Mouse (Mus musculus): Measurements from ENCODE around the gene Obp2b.
A peak's percentile ranks its signal among the peaks of the same experiment; 100 is the strongest.
"Not testable (repeated sequence)": the region's sequence is repeated elsewhere in the genome, so short reads cannot be mapped to it uniquely, and the experiment has no call there.

Gene Obp2b

DNA sequence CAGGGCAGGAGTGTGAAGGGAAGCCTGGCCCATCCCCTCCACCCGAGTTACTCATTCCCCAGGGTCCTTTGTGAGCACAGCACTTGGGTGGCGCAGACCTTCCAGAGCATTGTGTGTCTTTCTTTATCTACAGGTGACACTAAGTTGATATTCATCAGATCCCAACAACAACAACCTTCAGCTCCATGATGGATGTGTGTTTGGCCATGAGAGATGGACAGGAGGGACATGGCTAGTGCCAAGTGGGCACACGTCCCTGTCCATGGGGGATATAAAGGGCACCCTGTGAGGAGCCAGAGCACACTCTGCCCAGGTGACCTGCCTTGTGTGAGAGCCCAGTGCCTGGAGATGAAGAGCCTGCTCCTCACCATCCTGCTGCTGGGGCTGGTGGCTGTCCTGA, at the start of gene Obp2b:
Gene Obp2b, plus strand, starts transcription at position 301 of the 400 bp plus-strand sequence.
- not testable (repeated sequence) for DNase-seq (ENCODE audit: low read depth)

DNA sequence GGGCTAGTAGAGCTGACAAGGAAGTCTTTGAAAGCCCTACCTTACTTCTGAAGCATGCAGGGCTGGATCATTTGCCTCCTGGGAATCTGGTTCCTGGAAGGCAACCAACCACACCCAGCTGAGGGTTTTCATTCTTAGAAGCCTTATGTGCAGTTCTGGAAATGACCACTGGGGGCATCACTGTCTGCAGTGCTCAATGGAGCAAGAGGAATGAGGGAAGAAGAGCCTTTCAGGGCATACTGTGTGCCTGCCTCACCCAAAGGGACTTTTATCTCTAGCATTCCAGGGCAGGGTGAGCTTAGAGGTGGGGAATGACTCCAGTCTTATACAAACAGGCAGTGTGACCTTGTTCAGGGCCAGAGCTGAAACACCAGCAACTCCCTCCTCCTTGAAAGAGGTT, 42.2 kb upstream of the Obp2b start:
- peak; percentile 28 for DNase-seq (ENCODE audit: low read depth)

DNA sequence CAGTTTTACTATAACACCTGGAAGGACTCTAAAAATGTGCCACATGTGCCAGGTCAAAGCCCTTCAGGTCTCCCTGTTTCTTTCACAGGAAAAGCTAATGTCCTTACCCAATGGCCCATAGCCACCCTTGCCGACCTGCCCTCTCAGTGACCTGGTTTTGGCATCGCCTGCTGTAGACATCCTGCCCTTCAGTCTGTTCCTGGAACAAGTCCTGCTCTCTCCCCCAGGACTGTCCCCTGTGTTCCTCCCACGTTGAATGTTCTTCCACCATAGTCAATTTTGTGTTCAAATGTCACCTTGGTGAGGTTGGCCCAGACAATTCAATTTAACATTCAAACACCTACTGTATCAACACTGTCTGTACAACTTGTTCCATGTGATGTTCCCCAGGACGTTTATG, 39.9 kb upstream of the Obp2b start:
- no peak for DNase-seq (ENCODE audit: low read depth)

DNA sequence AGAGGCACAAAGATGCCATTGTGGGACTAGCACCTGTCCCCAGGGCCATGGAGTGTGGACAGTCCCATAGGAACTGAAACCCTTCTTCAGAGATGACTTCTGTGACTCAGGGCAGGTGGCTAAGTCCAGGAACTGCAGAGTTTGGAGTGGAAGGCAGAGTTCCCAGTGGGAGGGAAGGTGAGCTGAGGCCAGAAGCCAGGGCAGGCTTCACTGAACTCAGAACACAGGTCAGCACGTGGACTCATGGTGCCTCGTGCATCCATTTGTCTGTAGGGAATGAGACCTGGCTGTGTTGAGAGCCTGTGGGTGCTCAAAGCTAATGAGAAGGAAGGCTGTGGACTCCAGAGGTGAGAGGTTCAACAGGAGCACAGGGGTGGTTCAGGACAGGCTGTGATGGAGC, 38.1 kb upstream of the Obp2b start:
- no peak for DNase-seq (ENCODE audit: low read depth)

DNA sequence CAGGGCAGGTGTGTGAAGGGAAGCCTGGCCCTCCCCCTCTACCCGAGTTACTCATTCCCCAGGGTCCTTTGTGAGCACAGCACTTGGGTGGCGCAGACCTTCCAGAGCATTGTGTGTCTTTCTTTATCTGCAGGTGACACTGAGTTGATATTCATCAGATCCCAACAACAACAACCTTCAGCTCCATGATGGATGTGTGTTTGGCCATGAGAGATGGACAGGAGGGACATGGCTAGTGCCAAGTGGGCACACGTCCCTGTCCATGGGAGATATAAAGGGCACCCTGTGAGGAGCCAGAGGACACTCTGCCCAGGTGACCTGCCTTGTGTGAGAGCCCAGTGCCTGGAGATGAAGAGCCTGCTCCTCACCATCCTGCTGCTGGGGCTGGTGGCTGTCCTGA, 37.1 kb upstream of the Obp2b start, which contains the start of gene Obp2a:
Gene Obp2a, plus strand, starts transcription at position 301 of the 400 bp plus-strand sequence.
- not testable (repeated sequence) for DNase-seq (ENCODE audit: low read depth)

DNA sequence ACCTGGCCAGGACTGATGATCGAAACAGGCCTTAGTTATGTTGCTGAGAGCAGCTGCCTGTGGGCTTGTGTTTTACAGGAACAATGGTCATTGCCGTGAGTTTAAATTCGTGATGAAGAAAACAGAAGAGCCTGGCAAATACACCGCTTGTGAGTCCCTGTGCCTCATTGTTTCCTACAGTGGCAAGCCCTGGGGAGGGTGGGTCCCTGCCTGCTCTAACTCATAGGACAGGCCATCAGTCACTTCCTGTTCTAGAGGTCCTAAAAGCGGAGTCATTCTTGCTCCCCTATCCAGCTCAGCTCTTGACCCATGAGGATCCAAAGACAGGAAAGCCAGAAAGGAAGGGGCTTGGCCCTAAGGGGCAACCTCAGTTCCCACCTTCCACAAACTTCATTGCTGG, 35.8 kb upstream of the Obp2b start:
- DNase-seq (ENCODE audit: low read depth): no peak

DNA sequence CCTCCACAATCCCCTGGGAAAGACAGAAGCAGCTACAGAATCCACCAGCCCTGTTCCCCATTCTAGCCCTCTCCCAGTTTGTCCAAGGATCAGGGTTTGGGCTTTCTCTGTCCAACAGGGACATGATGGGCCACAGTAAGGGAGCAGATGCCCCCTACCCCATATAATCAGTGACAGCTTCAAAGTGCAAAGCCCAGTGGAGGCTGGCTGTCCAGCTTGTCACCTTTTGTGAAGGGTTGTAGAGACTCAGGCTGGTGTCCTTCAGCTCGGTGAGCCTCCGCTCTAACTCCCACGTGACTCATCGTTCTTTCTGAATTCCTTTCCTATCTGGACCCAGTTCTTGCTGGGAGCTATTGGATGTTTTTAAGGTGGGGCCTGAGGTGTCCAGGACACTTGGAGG, 33.1 kb upstream of the Obp2b start:
- no peak for DNase-seq (ENCODE audit: low read depth)

DNA sequence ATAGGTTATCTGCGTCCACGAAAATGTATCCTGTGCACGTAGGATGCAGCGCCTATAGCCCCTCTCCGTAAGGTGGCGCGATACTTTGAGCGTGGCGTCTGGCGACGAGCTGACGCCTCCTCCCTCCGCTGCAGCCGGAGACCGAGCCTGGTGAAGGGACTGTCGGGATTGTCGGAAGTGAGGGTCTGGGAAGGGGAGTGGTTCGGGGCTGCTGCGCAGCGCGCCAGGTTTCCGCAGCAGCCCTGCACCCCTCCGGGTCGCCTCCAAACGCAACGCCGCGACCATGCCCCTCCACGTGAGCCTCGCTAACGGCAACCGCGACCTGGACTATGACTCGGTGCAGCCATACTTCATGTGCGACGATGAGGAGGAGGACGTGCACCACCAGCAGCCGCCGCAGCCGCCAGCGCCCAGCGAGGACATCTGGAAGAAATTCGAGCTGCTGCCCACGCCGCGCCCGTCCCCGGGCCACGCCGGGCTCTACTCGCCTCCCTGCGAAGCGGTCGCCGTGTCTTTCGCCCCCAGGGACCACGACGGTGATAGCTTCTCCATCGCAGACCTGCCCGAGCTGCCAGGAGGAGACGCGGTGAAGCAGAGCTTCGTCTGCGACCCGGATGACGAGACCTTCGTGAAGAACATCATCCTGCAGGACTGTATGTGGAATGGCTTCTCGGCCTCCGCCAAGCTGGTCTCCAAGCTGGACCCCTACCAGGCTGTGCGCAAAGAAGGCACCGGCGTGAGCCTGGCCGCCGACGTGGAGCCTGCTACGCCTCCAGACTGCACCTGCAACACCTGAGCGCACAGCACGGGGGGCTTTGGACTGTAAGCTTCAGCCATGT, 29.9 kb upstream of the Obp2b start, which contains the start of gene Bmyc:
Gene Bmyc, plus strand, starts transcription at position 97 of the 839 bp plus-strand sequence.
- DNase-seq (ENCODE audit: low read depth): peak; percentile 25

DNA sequence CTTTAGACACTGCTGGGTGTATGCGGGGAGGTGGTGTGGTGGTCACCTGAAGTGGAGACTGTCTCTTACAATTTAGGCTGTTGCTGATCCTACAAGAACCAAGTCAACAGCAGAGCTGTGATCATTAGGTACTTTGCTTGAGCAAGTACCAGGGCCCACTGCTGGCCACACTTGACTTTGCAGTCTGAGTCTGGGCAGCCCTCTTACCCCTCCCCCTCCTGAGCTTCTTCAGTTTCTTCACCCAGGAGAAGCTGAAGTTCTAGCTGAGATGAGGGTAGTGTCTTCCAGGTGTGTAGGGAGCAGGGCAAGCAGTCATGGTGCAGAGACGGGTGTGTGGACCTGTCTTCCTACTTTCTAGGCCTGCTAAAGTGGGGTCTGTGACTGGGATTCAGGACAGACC, 28.7 kb upstream of the Obp2b start:
- no peak for DNase-seq (ENCODE audit: low read depth)

DNA sequence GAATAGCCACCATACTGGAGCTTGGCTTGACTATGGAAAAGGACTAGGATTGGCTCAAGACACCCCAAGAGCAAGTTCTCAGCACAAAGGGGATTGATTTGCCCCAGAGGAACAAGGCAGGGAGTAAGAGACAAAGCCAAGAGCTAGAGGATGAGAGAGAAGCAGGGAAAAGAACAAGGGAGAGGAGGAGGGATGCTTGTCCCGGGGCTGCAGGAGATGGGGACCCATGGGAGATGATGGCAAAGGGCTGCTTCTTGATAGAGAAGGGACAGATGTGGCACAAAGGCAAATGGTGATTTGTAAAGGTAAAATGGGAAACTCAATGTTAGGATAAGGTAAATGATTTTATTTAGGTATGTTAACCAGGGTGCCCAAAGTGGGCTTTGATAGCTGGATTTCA, 27.8 kb upstream of the Obp2b start:
- not testable (repeated sequence) for DNase-seq (ENCODE audit: low read depth)

DNA sequence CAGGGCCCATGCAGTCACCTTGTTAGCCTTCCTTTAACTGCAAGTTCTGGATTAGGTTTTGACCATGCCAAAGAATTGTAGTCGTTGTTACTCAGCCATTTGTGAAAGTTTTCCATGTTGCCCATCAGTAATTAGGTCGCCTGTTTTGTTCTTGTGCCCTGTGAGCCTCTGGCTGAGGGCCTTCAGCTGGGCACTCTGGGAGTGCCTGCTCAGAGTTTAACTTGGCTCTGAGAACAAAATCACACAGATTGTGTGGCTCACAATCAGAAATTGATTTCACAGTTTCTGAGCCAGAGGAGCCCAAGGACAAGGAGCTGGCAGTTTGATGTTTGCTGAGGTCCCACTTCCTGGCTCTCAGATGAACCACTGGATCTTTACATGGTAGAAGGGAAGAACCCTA, 27.0 kb upstream of the Obp2b start:
- DNase-seq (ENCODE audit: low read depth): not testable (repeated sequence)

DNA sequence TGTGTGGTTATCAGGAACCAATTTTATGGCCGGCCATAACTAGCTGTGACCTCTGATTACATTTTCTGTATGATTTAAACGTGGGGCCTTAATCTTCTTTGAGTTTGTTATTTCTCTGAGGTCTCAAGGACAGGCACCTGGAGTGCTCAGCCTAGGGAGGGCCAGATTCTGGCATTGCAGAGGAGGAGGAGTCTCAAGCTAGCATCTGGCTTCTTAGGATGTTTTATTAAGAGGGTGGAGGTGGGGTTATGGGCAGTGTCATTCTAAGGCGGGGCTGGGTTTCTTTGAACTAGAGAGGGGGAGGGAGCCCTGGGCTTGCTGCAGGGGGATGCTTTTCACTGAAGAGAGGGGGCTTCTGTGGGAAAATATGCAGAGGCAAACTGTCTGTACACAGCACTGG, 25.2 kb upstream of the Obp2b start:
- not testable (repeated sequence) for DNase-seq (ENCODE audit: low read depth)

DNA sequence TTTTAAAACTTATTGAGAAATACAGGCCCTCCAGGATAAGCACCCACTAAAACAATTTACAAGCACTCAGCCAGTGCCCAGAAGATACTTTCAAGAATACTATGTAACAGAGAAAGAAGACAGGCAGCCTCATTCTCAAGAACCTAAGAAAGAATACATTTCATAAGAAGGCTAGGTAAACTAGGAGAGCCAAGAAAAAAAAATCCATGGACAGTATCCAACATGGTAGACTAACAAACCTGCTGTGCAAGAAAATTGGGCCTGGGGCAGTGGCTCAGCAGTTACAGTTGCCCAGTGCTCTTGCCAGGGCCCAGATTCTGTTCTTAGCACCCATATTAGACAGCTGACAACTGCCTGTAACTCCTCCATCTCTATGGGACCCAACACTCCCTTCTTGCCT, 19.6 kb upstream of the Obp2b start:
- DNase-seq (ENCODE audit: low read depth): no peak

DNA sequence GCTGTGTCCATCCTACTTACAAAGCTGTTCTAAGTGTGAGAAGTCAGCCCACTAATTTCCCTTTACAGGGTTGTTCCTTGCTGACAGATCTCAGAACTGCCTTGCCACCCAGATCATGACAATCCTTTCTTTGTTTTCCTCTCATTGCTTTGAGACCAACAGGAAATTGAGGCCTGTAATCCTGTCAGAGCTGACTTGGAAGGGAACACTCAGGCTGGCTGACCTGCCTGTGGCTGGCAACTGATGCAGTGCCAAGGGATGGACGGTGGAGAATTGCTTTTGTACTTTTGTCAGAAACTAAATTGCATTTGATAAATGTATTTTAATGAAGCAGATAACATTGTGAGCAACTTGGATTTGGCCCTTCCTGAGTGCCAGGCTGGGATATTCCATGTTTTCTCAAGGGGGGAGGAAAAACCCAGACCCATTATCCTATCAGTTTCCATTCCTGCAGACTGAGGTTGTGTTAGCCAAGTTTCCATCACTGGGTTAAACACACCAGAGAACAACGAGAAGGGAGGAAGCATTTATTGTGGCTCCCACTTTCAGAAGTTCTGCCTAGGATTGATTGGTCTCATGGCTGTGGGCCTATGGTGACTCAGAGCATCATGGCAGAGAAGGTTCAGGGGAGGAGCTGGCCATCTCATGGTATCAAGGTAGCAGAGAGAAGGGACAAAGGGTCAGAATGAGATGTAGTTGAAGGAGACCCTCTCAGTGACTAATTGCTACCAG, 3.4 kb upstream of the Obp2b start:
- DNase-seq (ENCODE audit: low read depth): no peak

DNA sequence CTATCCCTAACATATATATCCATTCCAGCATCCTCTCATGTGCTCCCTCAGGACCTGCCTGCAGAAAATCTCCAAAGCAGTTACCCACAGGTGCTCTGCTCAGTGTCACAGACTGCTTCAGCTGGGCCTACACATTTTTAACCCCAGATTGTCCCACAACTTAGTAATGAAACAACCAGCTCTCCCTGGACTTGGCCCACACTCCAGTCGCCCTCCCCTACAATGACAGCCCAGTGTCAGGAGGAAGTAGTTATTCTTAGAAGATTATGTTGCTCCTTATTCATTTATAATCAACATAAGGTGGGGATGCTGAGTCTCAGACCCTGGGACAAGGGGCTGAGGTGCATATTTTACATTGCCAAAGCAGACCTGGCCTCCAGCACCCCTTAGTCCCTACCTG, 4.9 kb downstream of the Obp2b start:
- no peak for DNase-seq (ENCODE audit: low read depth)

DNA sequence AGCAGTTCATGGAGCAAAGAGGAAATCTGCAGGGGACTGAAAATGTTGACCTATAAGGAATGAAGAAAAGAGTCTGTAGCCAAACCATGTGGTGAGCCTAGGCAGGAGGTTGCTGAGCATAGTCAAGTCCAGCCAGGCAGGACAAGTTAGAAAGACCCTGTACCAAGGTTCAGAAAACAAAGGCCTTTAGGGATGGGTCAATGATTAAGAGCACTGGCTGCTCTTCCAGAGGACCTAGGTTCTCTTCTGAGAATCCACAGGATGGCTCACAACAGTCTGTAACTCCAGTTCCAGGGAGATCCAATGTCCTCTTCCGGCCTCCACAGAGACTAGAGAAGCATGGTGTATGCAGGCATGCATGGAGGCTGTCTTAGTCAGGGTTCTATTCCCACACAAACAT, 17.4 kb downstream of the Obp2b start:
- no peak for DNase-seq (ENCODE audit: low read depth)

DNA sequence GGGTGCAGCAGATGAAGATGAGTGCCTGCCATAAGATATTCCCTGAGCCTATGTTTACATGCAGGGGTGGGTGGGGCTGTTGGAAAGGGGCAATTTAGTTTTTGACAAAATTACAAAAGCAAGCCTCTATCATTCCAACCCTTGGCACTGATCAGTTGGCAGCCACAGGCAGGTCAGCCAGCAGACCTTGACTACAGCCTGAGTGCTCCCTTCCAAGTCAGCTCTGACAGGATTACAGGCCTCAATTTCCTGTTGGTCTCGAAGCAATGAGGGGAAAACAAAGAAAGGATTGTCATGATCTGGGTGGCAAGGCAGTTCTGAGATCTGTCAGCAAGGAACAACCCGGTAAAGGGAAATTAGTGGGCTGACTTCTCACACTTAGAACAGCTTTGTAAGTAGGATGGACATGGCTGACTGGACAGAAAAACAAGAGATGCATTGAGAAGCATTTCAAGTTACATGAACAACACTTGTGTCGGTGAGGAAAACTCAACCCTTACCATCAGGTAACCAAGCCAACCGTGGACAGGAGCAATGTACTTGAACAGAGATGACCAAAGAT, 21.3 kb downstream of the Obp2b start:
- DNase-seq (ENCODE audit: low read depth): peak; percentile 1

DNA sequence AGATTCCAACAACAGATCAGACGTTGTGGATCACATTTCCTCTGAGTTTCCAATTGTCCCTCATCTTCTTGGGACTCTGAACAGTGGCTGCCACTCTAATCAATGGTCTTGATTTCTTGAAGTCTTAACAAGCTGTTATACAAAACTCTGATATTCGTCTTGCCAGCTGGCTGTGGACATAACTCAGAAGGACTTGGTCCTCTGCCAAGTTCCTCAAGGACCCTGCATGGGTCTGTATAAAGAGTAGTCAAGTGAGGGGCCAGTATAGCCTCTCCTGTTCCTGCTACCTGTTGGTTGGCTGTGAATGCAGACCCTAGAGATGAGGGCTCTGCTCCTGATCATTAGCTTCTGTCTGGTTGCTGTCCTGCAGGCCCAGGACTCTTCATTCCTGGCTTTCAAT, 28.5 kb downstream of the Obp2b start, which contains the start of gene Lcn3:
Gene Lcn3, plus strand, starts transcription at position 301 of the 400 bp plus-strand sequence.
- DNase-seq (ENCODE audit: low read depth): no peak

DNA sequence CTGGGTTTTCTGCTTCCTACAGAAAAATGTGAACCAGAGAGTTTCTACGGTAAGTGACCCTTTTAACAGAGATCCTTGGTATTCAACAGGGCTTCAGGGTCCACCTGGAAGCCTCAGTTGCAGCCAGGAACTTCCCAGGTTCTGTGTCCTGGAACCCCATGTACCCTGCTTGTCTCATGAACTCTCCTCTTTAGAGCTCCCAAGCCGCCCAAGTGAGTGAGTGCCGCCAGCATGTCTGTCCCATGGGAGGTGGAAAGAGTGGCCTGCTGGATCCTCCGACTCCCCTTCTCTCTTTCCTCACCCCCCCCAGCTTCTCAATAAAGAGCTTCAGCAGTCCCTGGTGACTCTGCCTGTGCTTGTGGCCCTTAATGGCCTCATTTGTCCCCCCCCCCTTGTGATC, 31.0 kb downstream of the Obp2b start:
- DNase-seq (ENCODE audit: low read depth): no peak

DNA sequence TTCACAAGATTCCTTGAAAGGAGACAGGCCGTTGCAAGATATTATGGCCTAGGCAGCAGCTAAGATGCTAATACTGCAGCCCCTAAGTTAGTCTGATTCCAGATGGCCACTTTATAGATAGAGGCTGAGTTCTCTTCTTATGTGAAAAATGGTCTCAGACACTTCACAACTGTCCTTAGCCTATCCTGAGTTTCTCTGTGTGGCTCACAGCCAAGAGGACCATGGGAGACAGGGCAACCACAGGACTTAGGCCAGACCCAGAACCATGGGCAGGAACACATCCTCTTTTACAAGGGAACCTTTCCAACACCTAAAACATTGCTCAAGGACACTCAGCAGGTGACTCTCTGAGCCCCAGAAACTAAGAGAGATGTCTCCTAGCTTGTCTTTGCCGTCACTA, 36.7 kb downstream of the Obp2b start:
- no peak for DNase-seq (ENCODE audit: low read depth)

DNA sequence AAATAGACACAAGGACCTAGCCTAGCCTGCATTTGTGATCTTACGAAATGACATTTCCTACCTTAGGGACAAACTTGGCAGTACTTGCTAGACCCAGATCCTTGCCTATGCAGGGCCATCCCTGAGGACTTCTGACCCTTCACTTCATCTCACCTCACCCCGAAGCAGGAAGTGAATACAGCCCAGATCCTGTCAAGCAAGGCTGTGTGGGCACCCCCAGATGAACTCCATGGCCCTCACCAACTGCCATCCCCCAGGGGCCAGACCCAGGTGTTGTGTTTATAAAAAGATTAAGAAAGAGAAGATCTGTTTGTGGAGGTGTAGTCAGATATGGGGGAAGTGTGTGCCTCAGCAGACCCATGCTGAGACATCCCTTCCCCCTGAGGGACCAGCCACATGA, 37.8 kb downstream of the Obp2b start:
- DNase-seq (ENCODE audit: low read depth): no peak

DNA sequence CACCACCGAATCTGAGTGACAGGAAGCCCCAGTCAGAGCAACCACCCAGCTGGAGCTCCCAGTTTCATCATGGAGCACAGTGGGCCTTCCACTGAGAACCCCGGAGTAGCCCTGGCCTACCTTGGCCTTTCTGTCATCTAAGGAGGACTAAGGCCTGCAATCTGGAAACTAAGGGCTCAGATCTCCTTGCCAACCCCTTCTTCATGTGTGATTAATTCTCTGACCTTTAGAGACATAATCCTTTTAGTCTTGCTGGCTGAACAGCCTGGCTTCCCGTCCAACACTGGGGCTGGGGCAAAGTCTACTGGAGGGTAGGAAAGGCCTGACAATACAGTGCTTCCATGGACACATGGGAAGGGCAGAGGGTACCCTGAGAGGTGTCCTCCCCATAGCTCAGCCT, 39.2 kb downstream of the Obp2b start:
- no peak for DNase-seq (ENCODE audit: low read depth)

DNA sequence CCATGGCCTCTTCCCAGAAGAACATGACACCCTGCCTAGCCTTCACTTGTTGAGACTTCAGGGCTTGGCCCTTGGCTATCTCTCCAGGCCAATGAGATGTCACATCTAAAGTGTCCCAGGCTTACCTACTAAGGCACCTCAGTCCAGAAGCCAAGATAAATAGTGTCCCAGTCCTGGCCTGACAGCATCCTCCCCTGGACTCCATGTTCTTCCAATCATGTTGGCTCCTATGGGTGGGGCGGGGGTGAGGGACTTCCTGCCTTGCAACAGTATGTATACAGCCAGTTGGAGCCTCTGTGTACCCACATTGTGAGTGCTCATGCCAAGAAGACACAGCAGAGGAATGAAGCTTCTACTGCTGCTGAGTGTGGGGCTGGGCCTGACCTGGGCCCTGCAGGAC, 39.9 kb downstream of the Obp2b start, which contains the start of gene Lcn11:
Gene Lcn11, plus strand, starts transcription at position 301 of the 400 bp plus-strand sequence.
- no peak for DNase-seq (ENCODE audit: low read depth)

Measured in fibroblast of lung, adult 2 months (primary cell).